Mouse (Mus musculus): ENCODE results near the gene Kcnd2.

- TF ChIP-seq CTCF (IDR thresholded peaks at IDR 0.05; ENCODE audit: low read depth) (no peak), EP300 (IDR thresholded peaks at IDR 0.05; ENCODE audit: low read depth) (no peak)
Measured at GRCm38 (mm10) chr6:21520351-21520750, 305.0 kb downstream of the Kcnd2 start.
